Mouse (Mus musculus) embryonic facial prominence, embryonic 14.5 days (tissue): ENCODE measurements around the gene Gm47996. TPM values are rescaled to one million over a fixed set of nuclear protein-coding genes. Genes with fewer than 3 reads are reported as not detected.

ENCODE experiments used
- ATAC-seq: fragments of 200-750 bp; cut with Nextera tagmentation; 2 replicates; pipeline ENCODE4 v1.8.0; 2017; ENCODE audit warnings: low read depth, moderate number of reproducible peaks, moderate TSS enrichment
- DNase-seq: peaks from one replicate; pipeline ENCODE4 v3.0.0-alpha.2; 2015; ENCODE audit warnings: low spot score
- H3K27ac ChIP-seq: fragments of 300-500 bp; sonication (generic); replicated peaks from 2 replicates; pipeline ENCODE4 v1.5.1; 2014; ENCODE audit warnings: low read depth, mild to moderate bottlenecking, low read length, moderate library complexity
- H3K27me3 ChIP-seq: fragments of 300-500 bp; sonication (generic); replicated peaks from 2 replicates; pipeline ENCODE4 v1.6.1; 2014; ENCODE audit warnings: low read length; ENCODE audit not compliant: control insufficient read depth, insufficient read depth
- H3K36me3 ChIP-seq: fragments of 300-500 bp; sonication (generic); 2 replicates; pipeline ENCODE4 v1.6.1; 2014; ENCODE audit warnings: low read length, mixed read lengths; ENCODE audit not compliant: control insufficient read depth, insufficient read depth
- H3K4me1 ChIP-seq: fragments of 300-500 bp; sonication (generic); 2 replicates; pipeline ENCODE4 v1.6.1; 2014; ENCODE audit warnings: antibody characterized with exemption, low read length; ENCODE audit not compliant: control insufficient read depth, insufficient read depth
- H3K4me2 ChIP-seq: fragments of 300-500 bp; sonication (generic); 2 replicates; pipeline ENCODE4 v1.6.1; 2014; ENCODE audit warnings: low read depth, mild to moderate bottlenecking, low read length, moderate library complexity, mixed read lengths
- H3K4me3 ChIP-seq: fragments of 300-500 bp; sonication (generic); 2 replicates; pipeline ENCODE4 v1.5.1; 2014; ENCODE audit warnings: low read depth, mild to moderate bottlenecking, low read length
- H3K9ac ChIP-seq: fragments of 300-500 bp; sonication (generic); 2 replicates; pipeline ENCODE4 v1.6.1; 2014; ENCODE audit warnings: low read depth, mild to moderate bottlenecking, low read length, moderate library complexity, mixed read lengths
- H3K9me3 ChIP-seq: fragments of 300-500 bp; sonication (generic); 2 replicates; pipeline ENCODE4 v1.6.1; 2016; ENCODE audit warnings: low read length; ENCODE audit not compliant: control insufficient read depth
- WGBS: fragments of 180-500 bp; shearing (Covaris S2); extraction: QIAGEN DNeasy Blood & Tissue Kit; methylation state at CpG from one replicate; pipeline ENCODE4 v1.1.7; 2014; 5-methylcytosine and 5-hydroxymethylcytosine counted together
- polyA plus RNA-seq: library from polyadenylated mRNA; unstranded; fragments of >200 nt; fragmentation: Nextera tagmentation; extraction: Ambion mirVana; gene quantifications from 2 replicates; pipeline ENCODE4 v1.2.1, GENCODE M21; 2014

Gene Gm47996
- polyA plus RNA-seq, 1 experiment from 2014 or later: not detected

DNA sequence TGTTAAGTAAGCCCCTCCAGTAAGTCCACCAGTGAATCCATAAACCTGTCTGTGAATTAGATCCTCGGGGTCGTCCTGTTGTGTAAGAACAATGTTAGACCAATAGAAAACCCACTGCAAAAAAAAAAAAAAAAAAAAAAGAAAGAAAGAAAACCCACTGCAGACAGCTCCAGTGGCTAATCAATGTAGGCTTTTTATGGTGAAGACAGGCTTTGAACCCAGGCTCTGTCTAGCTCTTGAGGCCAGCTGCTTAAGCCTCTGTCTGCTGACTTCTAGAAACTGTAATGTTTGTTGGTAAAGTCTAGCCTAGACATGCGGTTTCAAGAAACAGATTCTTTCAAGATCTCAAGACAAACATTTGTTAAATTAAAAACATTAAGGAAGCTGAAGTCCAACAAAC, 40.2 kb downstream of the Gm47996 start:
- Histone ChIP-seq H3K27me3 (no peaks in the 10 kb centered on the region), H3K4me3 (no peak overlapping the region), H3K4me2 (peak overlapping the region; percentile 31; the same call in 1 of the 2 replicates), H3K4me1 (no peaks in the 10 kb centered on the region), H3K36me3 (no peaks in the 10 kb centered on the region), H3K9me3 (no peaks in the 10 kb centered on the region), H3K27ac (no peak overlapping the region; the same call in 1 of the 2 replicates), H3K9ac (no peak overlapping the region)
- WGBS: 76% methylated on average over 3 of the region's 3 CpGs
- DNase-seq: no peak
- ATAC-seq: no peak

DNA sequence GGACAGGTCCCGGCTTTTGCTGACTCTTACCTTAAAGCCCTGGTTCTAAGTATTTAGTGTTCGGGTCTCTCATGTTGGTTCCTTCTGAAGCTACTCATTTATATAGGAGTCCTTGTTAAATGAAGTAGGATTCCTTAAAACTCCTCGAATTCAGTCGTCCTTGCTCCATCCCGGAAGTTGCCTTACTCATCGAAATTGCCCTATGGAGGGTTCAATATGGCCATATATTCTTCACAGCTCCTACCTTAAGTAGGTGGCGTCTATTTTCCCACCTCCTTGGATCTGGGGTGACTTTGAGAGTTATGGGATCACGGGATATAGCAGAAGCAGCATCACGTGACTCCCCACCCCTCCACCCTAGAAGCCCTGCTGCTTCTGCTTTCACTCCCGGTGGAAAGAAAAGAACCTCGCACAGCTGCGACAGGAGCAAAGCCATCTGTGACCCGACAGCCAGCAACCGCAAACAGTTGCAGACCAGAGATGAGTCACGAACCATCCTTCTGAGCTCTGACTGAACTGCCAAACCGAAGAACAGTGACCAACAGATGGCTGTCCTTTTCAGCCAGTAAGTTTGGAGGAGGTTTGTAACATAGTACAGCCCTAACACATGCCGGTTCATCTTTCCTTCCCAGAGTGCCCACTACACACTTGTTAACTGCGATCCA, 40.7 kb downstream of the Gm47996 start:
- Histone ChIP-seq H3K36me3 (no peaks in the 10 kb centered on the region), H3K9ac (no peak overlapping the region), H3K27me3 (no peaks in the 10 kb centered on the region), H3K27ac (peak overlapping the region; percentile 23; the same call in 1 of the 2 replicates), H3K4me1 (no peaks in the 10 kb centered on the region), H3K4me2 (peak overlapping the region; percentile 31), H3K9me3 (no peaks in the 10 kb centered on the region), H3K4me3 (no peak overlapping the region)
- peak; percentile 81 for ATAC-seq
- WGBS: 43% methylated on average over 18 of the region's 18 CpGs
- DNase-seq: peak; percentile 80

DNA sequence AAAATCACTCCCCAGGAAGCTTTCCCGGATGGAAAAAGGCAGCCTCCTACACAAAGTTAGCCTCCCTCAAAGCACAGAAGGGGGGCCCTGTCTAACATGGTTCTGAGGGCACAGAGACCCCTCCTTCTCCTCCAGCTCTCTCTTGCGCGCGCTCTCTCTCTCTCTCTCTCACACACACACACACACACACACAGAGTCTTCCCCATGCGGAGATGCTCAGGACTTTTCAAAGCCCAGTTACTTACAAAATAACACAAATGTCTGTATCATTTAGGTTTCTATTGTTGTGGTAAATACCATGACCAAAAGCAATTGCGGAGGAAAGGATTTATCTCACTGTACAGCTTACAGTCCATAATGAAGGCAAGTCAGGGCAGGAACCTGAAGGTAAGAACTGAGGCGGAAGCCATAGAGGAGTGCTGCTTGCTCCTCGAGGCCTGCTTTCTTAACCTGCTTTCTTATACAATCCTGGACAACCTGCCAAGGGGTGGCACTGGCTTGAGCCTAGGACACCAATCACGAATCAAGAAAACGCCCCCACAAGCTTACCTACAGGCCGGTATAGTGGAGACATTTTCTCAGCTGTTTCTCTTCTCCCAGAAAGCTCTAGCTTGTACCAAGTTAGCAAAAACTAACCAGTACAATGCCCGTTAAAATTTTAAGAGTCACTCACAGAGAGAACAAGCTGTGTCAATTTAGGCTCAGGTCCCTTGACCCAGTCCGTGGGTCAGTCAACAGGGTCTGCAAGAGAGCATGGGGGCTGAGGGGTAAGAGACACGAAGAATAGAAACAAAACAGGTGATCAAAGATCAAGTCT, 41.5 kb downstream of the Gm47996 start:
- WGBS: 67% methylated on average over 14 of the region's 14 CpGs
- Histone ChIP-seq H3K9me3 (no peaks in the 10 kb centered on the region), H3K4me2 (peak overlapping the region; percentile 31), H3K27me3 (no peaks in the 10 kb centered on the region), H3K4me1 (no peaks in the 10 kb centered on the region), H3K27ac (0 out of 2 replicates have a peak overlapping the region, but pooled peaks have one; percentile 23), H3K36me3 (no peaks in the 10 kb centered on the region), H3K9ac (no peak overlapping the region), H3K4me3 (no peak overlapping the region)
- peak; percentile 39; the same call in 1 of the 2 replicates for ATAC-seq
- DNase-seq: no peak

DNA sequence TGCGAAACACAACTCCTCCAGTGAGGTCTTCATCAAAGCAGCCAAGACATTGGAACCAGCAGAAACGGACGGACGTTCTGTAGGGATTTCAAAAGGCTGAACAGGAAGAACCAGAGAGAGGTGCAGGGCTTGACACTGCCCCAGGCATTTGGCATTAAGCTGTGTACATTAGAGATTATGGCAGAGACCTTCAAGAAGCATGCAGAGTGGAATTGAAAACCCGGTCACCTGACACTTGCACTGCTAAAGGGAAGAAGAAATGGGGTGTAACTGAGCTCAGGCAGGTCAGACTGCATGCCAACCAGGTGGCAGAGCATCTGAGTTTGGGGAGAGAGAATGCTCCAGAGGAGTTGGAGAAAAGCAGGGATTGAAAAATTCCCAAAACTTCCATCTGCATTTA, 45.5 kb downstream of the Gm47996 start:
- Histone ChIP-seq H3K27ac (no peak overlapping the region), H3K4me1 (peaks cover 12% of the 10 kb centered on the region), H3K27me3 (no peaks in the 10 kb centered on the region), H3K9ac (no peak overlapping the region), H3K4me3 (no peak overlapping the region), H3K36me3 (no peaks in the 10 kb centered on the region), H3K9me3 (no peaks in the 10 kb centered on the region), H3K4me2 (no peak overlapping the region)
- ATAC-seq: peak; percentile 72; the same call in 1 of the 2 replicates
- WGBS: 63% methylated on average over 5 of the region's 5 CpGs
- DNase-seq: peak; percentile 73

DNA sequence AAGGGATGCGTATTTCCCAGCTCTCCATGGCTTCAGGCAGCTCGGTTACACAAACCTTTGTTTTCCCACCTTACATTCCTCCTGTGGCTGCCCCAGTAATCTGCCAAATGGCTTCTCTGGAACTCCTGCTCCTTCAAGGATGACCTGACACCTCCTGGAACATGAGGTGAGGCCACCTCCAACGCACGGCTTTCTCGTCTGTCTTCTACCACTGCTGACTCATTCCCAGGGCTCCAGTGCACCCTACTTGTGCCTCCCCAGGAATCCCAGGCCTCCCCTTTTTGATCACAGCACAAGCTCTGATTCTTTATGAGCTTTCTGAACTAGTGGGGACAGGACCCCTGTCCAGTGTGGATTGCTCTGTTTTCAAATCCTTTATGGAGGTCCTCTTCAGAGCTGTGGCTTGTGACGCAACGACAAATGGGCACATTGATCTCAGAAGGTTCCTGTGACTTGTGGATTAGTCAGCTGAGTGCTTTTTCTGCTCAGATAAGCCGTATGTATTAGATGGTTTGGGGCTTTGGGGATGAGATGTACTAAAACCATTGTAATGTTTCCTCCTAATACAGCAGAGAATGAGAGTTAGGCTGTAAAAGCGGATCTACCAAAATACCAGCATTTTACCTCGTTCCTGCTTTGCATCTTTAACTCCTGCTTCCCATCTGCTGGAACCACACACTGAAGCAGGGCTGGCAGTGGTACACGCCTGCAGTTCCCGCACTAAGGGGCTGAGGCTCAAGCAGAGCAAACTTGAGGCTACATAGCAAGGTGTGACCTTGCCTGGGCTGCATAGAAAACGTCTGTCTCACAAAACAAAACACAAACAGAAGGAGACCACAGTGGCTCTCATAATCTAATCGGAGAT, 48.4 kb downstream of the Gm47996 start:
- Histone ChIP-seq H3K27me3 (no peaks in the 10 kb centered on the region), H3K36me3 (no peaks in the 10 kb centered on the region), H3K9me3 (no peaks in the 10 kb centered on the region), H3K4me2 (no peak overlapping the region), H3K9ac (no peak overlapping the region), H3K4me1 (peaks cover 12% of the 10 kb centered on the region), H3K4me3 (no peak overlapping the region), H3K27ac (no peak overlapping the region)
- 59% methylated on average over 14 of the region's 14 CpGs for WGBS
- no peak for DNase-seq
- ATAC-seq: no peak

DNA sequence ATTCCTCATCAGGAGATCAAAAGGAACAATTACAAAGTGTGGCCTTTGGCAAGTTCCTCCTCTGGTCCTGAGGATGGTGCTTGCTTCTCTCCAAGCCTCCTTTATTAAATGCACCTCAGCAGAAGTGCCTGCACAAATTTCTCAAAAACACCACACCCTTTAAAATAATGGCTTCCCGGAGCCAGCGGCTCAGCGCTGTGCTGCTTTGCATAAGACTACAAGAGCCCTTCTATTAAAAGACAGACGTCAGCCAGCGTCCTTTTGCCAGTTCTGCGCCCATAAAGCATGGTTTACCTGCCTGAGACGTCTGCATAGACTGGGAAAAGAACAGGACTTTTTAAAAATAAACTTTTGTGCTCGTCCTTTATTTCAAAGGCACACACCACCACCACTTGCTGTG, 49.1 kb downstream of the Gm47996 start:
- Histone ChIP-seq H3K27ac (no peak overlapping the region), H3K9me3 (no peaks in the 10 kb centered on the region), H3K4me3 (no peak overlapping the region), H3K4me2 (no peak overlapping the region), H3K4me1 (peaks cover 12% of the 10 kb centered on the region), H3K9ac (no peak overlapping the region), H3K36me3 (no peaks in the 10 kb centered on the region), H3K27me3 (no peaks in the 10 kb centered on the region)
- 44% methylated on average over 8 of the region's 8 CpGs for WGBS
- ATAC-seq (no peak), DNase-seq (no peak)

Other genes starting within 250 kb of the Gm47996 start
- 30.7 and 36.5 TPM in 2 replicates for gene Hmcn1, start 216.7 kb upstream of the Gm47996 start, polyA plus RNA-seq
- gene Gm47985, start 27.6 kb upstream of the Gm47996 start, polyA plus RNA-seq: 0.18 and 0.48 TPM in 2 replicates
- gene Gm8947, start 17.8 kb upstream of the Gm47996 start, polyA plus RNA-seq: 0.12 TPM in 1 of 2 replicates, not detected in the other
- 0.25 TPM in 1 of 2 replicates, not detected in the other for gene Gm47995, start 11.7 kb upstream of the Gm47996 start, polyA plus RNA-seq
- not detected in 2 replicates for gene 3110040M04Rik, start 6.0 kb upstream of the Gm47996 start, polyA plus RNA-seq
- 221 and 236 TPM in 2 replicates for gene Ivns1abp, start 134.3 kb downstream of the Gm47996 start, polyA plus RNA-seq
- gene Swt1, start 218.3 kb downstream of the Gm47996 start, polyA plus RNA-seq: 20.9 and 22.3 TPM in 2 replicates
- 35.0 and 35.3 TPM in 2 replicates for gene Trmt1l, start 218.4 kb downstream of the Gm47996 start, polyA plus RNA-seq